Mouse (Mus musculus) urinary bladder, adult 2 months (tissue): ENCODE results near the gene Krt7. TPM values are rescaled to one million over a fixed set of nuclear protein-coding genes. Genes with fewer than 3 reads are reported as not detected.

Experiments
- DNase-seq: peaks from one replicate; pipeline ENCODE4 v3.0.0; 2022; ENCODE audit warnings: low spot score
- polyA plus RNA-seq: library from polyadenylated mRNA; depleted of rRNA; stranded (reverse); fragments of >200 nt; gene quantifications from 2 replicates; pipeline ENCODE4 v1.2.3, GENCODE M21; 2012; rRNA removed

Gene Krt7
- polyA plus RNA-seq, 1 experiment = 749 TPM

DNA sequence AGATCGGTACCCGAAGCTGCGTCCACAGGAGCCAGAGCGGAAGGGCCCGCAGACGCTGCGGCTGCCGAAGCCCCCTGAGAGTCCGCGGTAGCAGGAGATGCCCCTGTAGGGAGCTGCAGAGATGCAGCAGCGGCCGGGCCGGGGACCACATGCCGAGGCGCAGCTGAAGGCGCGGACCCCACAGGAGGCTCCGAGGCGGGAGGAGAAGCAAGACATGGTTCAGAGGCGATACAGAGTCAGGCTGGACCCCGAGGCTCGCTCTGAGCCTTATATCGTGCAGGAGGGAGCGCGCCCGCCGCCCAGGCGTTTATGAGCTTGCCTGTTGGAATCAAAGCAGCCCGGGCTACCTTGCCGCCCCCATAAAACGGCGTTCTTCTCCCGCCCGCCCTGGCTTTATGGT is 27.7 kb downstream of the Krt7 start, which contains the start of gene Krt87:
Gene Krt87, minus strand, starts transcription at position 250 of the 400 bp plus-strand sequence.
- no peak for DNase-seq

DNA sequence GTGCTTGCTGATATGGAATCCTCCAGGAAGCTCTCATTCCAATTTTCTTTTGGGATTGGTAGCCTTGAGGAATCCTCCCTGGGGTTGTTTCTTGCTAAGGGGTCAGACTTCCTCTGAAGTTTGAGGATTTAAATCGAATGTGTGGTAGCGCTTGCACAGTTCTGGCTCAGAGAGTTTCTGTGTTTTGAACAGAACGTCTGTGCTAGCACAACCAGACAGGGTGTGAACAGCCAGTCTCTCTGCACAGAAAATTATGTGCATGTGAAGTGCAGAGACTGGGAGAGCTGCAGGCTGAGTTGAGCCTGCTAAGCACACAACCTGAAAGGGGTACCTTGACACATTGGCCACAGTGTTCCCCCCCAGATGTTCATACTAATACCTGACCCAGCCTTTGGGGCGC is 30.0 kb downstream of the Krt7 start:
- no peak for DNase-seq

DNA sequence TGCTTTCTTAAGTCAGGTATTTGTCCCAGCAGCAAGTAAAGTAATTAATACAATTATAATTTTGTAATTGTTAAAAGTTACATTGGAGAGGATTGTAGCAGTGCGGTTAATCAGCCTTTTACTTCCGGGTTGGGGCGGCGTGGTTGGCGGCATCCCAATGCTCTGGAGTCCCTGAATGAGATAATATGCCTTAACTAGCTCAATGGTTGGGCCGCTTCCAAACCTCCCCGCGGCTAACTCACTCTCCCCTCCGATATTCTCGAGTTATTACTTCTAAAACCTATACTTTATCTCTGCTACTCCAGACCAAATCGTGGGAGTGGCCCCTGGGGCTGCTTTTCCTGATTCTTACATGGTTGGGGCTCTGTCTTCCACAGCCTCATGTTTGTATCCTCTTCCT is 35.7 kb downstream of the Krt7 start:
- DNase-seq = no peak

DNA sequence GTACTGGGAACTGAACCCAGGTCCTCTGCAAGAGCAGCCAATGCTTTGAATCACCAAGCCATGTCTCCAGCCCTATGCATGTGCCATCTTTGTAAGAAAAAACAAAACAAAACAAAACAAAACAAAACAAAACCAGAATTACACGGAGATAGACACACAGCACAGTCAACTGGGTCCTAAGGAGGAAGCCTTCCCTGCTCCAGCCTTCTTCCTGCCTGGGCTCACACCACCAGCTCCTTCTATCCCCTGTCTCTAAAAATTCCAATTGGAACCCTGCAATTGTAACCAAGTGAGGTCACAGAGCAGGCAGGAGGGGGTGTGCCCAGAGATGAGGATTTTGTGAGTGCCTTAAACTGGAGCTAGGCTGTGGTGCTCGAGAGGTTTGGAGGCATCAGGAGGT is 36.6 kb downstream of the Krt7 start, which contains the start of gene Krt88:
Gene Krt88, plus strand, starts transcription at position 301 of the 400 bp plus-strand sequence.
- no peak for DNase-seq

DNA sequence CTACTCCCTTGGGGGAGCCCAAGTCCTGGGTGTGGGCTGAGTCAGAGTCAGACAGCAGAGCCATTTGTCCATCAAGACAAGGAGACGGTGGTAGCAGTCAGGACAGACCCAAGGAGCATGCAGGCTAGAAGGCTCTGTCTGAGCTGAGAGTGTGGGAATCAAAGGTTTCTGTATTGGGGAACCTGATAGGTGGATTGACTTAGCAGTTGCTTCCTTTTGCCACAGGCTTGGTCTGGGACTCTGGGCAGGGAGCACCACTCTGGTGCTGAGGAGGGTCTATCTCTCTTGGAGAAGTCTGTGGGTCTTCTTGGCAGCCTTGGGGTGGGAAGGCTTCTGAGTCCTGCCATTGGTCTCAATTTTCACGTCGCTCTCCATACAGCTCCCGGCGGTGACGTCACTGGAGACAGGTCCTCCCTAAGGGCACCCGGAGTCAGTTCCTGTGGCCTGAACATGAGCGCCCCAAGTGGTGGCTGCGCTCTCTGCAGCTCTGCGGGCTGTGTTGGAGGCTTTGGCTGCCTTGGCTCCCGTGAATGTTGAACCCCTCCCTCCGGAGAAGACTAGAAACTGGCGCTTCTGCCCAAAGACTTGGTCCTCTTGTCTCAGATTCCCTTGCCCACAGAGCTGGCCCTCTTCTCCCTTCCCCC is 42.4 kb downstream of the Krt7 start:
- peak; percentile 48 for DNase-seq

DNA sequence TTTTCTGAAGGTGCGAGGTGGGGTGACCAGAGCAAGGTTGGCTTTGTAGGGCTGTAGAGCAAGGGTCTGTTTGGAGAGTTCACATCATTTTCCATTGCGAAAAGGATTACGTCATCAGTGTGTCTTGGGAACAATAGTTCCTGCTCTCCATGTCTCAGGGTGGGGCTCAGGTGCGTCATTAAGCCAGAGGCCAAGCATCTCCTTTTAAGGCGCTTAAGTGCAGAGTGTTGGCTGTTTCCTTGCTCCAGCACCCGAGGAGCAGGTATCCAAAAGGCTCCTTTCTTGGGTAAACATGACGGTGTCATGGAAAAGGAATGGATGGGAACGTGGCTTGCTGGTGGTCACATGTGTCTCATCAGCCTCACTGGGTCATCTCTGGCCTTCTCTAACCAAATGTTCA is 43.9 kb downstream of the Krt7 start:
- no peak for DNase-seq

DNA sequence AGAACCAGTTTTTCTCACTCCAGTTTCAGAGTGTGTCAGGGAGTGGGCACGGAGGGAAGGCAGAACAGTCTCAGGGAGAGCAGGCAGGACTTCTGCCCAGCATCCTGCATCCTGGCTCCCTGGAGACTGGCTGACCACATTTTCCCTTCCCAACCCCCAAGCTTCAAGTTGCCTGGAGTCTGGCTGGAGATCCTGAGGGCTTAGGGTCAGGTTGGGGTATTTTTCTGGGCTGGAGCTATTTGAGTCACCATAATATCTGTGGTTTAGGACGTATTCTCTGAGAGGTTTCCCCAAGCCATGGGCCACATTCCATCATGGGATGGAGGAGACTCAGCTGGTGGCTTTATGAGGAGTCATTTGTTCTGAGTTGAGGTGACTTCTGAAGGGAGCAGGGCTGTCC is 44.4 kb downstream of the Krt7 start:
- DNase-seq = no peak

DNA sequence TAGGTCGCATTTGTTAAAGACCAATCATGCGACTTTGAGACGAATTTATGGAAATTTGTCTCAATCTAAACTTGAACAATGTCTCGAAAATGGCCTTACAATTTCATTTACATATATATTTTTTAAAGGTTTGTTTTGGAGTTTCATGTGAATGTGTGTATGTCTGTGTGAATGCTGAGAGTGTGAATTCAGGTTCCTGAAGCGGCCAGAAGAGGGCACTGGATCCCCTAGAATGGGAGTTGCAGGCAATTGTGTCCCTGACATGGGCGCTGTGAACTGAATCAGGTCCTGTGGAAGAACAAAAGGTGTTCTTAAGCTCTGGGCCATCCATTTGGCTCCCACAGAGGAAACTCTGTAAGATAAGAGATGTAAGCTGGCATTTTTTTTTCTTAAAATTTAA is 45.0 kb downstream of the Krt7 start:
- no peak for DNase-seq

DNA sequence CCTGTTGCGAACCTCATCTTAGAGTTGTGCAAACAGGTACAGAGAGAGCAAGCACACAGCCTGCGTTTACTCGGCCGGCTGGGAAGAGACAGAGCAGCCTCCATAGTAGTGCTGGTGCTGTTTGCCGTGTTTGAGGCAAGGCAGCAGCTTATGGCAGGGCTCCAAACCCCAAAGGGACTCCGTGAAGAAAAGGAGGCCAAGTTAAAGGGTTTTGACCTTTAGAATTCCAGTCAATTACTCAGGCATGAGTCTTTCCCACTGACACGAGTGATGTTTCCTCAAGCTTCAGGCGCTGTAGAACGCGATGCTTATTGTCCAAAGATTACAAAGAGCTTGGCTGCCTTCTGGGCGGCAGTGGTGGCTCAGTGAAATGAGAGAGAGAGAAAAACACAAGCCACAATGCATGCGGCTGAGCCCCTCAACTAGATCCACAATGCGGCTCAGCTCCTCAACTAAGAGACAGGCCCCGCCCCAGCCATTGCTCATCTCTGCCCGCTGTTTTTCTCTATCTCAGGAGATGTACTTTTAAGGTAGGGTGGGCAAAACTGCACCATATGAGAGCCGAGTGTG is 47.6 kb downstream of the Krt7 start:
- no peak for DNase-seq

DNA sequence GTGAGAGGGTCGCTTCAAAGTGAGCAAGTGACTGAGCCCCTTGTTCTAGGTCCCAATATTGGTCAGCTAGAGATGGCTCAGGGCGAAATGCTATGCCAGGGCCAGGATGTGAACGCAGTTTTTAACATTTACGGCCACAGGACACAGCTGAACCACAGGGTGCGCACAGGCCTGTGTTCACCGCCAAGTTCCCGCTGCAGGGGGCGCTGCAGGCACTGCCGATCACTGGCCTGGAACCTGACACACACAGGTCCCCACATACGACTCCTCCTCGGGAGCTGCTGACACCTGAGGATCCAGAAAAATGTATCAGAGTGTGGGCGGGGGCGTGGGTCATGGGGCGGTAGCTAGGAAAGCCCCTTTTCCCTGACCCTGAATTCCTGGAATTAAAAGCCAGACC is 48.4 kb downstream of the Krt7 start:
- no peak for DNase-seq

DNA sequence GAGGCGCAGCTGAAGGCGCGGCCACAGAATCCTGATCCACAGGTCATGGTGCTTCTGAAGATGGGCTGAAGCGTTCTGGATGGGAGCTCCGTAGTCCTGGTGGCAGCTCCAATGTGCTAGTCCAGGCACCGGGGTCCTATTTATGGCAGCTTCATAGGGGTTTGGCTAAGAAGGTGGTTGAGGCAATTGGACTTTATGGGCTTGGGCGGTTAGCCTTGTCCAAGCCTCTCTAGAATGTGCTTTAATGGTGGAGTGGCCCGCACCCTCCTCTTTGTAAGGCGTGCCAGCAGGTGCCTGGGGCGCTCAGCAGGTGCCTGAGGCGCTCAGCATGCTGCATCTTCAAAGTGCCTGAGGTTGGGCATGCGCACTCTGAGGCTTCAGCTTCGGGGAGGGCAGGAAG is 52.8 kb downstream of the Krt7 start, which contains the start of gene Krt81:
Gene Krt81, minus strand, starts transcription at position 101 of the 400 bp plus-strand sequence.
- DNase-seq = no peak

DNA sequence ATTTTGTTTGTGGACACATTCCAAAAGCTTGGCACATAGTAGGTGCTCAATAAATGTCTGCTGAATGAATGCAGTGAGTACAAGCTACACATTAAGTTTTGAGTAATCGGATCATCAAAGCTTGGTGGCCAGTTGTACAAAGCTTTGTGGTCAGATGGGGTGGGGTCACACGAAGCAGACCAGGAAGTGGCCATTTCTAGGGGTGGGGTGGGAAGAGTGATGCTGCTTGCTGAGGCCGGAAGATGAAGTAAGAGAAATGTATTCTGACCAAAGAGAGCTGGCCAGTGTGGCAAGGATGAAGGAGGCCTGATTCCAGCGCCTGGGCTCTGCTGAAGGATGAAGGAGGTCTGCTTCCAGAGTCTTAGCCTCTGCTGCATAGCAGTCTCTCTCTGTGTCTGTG is 58.2 kb downstream of the Krt7 start:
- no peak for DNase-seq

DNA sequence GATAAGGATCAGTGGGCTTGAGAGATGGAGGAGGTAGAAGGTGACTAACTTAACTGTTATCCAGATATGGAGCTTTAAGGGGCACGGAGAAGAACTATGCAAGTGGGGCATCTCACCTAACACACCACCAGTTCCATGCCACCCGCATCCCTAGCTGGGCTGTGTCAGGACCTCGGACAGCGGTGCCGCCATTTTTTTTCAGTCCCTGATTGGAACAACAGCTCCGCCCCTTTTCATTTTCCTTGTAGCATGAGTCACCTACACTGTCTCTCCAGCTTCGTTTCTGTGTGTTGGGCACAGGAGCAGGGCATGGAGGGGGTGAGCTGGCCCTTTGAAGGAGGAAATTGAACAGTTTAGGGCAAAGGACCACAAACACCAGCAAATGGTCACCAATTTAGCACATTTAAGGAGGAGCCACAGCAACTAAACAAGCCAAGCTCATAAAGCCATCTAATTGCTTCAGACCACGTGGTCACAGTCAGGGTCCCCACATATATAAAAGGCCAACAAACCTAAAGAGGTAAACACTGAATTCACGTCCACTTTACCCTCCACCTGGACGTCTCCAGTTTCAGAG is 62.2 kb downstream of the Krt7 start, which contains the start of gene Krt86:
Gene Krt86, plus strand, starts transcription at position 527 of the 577 bp plus-strand sequence.
- DNase-seq = no peak

DNA sequence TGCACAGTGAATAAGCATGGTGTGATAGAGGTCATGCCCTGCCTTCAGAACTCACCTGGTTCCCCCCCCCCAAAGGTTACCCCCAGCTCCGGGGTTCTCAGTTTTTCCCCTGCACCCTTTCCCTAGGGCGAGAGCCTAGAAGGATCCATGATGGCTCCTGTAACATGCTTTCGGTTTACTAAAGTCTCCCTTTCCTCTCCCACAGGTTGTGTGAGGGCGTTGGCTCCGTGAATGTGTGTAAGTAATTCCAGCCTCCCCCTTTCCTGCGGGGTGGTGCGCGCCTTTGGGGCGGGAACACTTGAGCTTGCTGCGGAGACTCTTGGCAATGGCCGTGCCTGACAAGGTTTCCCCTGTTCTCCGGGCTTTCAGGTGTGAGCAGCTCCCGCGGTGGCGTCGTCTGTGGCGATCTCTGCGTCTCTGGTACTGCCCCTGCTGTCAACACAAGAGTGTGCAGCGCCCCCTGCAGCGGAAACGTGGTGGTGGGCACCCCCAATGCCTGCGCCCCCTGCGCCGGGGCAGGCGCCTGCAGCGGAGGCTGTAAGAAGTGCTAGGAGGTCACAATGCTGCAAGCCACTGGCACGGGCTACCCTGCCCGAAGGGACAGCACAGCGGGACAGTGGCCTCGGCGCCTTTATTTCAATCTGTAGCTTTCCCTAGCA is 68.3 kb downstream of the Krt7 start:
- peak; percentile 35 for DNase-seq

DNA sequence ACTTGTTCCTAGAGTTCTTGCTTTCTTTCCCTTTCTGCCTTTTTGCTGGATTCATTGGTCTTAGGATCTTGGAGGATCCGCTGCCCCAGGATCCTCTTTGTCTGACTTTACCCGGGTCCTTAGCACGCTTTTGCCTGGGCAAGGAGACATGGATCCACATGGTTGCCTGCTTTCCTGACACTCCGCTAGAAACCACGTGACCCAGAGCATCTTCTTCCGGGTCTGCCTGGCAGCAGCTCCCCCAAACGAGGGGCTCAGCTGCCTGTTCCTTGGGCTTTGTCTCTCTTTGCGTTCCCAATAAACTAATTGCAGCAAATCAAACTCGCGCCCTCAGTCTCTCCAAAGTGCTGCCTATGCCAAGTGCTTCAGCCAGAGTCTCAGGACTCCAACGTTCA is 68.8 kb downstream of the Krt7 start:
- no peak for DNase-seq

Other genes with a start within 250 kb of the Krt7 start
- 24.8 and 27.1 TPM in 2 replicates for gene Acvr1b, start 237.0 kb upstream of the Krt7 start, polyA plus RNA-seq
- 8.7 and 9.7 TPM in 2 replicates for gene Grasp, start 186.9 kb upstream of the Krt7 start, polyA plus RNA-seq
- gene Nr4a1, start 156.8 kb upstream of the Krt7 start, polyA plus RNA-seq = 11.7 and 12.4 TPM in 2 replicates
- gene Atg101, start 126.8 kb upstream of the Krt7 start, polyA plus RNA-seq = 40.5 and 54.0 TPM in 2 replicates
- 2.2 and 3.5 TPM in 2 replicates for gene 6030408B16Rik, start 117.8 kb upstream of the Krt7 start, polyA plus RNA-seq
- gene Krt80, start 40.9 kb upstream of the Krt7 start, polyA plus RNA-seq = 4.8 and 6.2 TPM in 2 replicates
- 0.03 and 0.15 TPM in 2 replicates for gene Krt87, start 27.8 kb downstream of the Krt7 start, polyA plus RNA-seq
- 0.13 and 0.39 TPM in 2 replicates for gene Krt88, start 36.7 kb downstream of the Krt7 start, polyA plus RNA-seq
- gene Krt81, start 52.7 kb downstream of the Krt7 start, polyA plus RNA-seq = not detected in 2 replicates
- not detected in 2 replicates for gene Krt86, start 62.4 kb downstream of the Krt7 start, polyA plus RNA-seq
- 0.09 TPM in 1 of 2 replicates, not detected in the other for gene Krt83, start 80.5 kb downstream of the Krt7 start, polyA plus RNA-seq
- not detected in 2 replicates for gene Gm49425, start 106.2 kb downstream of the Krt7 start, polyA plus RNA-seq
- not detected in 2 replicates for gene Krt84, start 121.8 kb downstream of the Krt7 start, polyA plus RNA-seq
- gene Krt82, start 139.6 kb downstream of the Krt7 start, polyA plus RNA-seq = not detected in 2 replicates
- not detected in 2 replicates for gene Krt90, start 151.9 kb downstream of the Krt7 start, polyA plus RNA-seq
- gene Krt75, start 162.9 kb downstream of the Krt7 start, polyA plus RNA-seq = not detected in 2 replicates
- gene Gm5414, start 217.1 kb downstream of the Krt7 start, polyA plus RNA-seq = not detected in 2 replicates
- gene Gm5478, start 236.3 kb downstream of the Krt7 start, polyA plus RNA-seq = not detected in 2 replicates